Mouse (Mus musculus): ENCODE measurements around the gene Rbm47. TPM values are rescaled to one million over a fixed set of nuclear protein-coding genes. Genes with fewer than 3 reads are reported as not detected.
A peak's percentile ranks its signal among the peaks of the same experiment; 100 is the strongest.

The Rbm47 gene
- polyA plus RNA-seq, 1 experiment from 2014 or later, result 45.6 TPM

GRCm38 (mm10) chr5:66081443-66082228 lies 91.3 kb downstream of the Rbm47 start:
- Histone ChIP-seq H3K4me1 (ENCODE audit: control insufficient read depth, insufficient read depth, low read length) (peaks cover 9% of the 10 kb centered on the region; the same call in 1 of the 2 replicates), H3K36me3 (ENCODE audit: control insufficient read depth, insufficient read depth, low read length) (no peaks in the 10 kb centered on the region), H3K9ac (ENCODE audit: low read depth, low read length) (no peak overlapping the region; the same call in 1 of the 2 replicates), H3K9me3 (ENCODE audit: control insufficient read depth, low read length) (no peaks in the 10 kb centered on the region), H3K27ac (ENCODE audit: low read depth, low read length) (peak overlapping the region; percentile 84), H3K27me3 (ENCODE audit: control insufficient read depth, insufficient read depth, low read length) (no peaks in the 10 kb centered on the region), H3K4me3 (ENCODE audit: low read length) (no peak overlapping the region), H3K4me2 (replicated peaks; ENCODE audit: low read depth, low read length) (no peak overlapping the region; the same call in 1 of the 2 replicates)
- 0 out of 2 replicates have a peak, but pooled peaks have one; percentile 6 for ATAC-seq (ENCODE audit: low FRiP score, low TSS enrichment)
- WGBS, result 56% methylated on average over 19 of the region's 19 CpGs

DNA sequence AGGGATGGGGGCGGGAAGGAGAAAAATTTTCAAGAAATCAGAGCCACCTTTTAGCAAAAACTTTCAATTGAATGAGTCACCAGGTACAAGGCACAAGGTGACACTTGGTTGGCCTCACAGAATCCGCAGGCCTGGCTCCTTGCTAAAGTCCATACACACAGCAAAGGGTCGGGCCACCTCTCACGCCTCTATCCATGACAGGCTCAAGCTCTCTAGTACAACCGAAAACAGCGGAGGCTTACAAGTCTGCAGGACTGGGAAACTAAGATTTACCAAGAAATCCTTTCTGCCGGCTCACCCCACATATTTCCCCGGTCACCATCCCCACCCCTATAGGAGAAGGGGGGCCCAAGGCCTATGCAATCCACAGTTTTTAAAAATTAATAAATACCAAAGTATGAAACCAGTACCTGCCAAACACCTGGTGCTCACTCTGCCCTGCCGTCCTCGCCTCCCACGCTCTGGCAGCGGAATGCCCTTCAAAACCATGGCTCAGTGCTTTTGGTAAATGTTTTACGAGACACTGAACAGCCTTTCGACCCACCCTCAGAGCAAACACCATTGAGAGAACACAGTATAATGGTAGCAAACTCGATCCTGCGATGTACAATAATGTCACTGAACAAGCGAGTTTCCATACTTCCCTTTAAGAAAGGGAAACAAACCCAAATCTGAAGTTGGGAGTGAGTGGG lies 92.2 kb downstream of the Rbm47 start:
- H3K9me3 ChIP-seq (ENCODE audit: control insufficient read depth, low read length), result no peaks in the 10 kb centered on the region

DNA sequence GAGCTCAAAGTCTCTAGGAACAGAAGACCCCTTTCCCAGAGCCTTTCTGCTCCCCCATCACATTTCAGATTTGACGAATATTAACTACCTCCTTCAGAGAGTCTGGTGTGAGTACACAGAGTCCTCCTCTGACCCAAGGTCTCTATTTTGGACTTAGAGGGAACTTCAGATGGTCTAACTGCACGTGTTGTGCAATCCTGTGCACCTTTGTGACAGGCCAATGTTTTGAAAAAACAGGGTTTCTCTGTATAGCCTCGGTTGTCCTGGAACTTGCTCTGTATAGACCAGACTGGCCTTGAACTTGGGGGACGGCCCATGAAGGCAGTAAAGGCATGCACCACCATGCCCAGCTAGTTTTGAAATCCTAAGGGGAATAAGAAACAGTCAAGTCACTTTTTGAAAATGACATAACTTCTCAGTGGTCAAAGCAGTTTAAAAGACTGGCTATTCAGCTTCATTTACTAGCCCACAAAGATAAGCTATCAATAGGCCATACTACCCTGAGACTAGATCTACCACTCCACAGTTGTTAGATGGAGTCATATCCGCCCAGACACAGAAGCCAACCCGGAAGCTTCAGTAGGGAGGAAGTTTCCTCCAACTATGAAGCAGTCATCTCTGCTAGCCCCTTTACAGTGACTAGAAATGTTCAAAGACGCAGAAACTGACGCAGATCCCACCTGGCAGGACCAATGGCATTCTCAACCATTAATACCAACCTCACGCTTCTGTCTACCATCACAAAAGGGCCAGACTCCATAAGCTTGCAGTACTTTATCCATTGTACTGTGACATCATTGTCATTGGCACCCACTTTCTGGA lies 93.3 kb downstream of the Rbm47 start:
- peaks cover 10% of the 10 kb centered on the region; the same call in 1 of the 2 replicates for H3K4me1 ChIP-seq (ENCODE audit: control insufficient read depth, insufficient read depth, low read length)

More for the DNA sequence above, 92.2 kb downstream of the Rbm47 start:
- ATAC-seq (ENCODE audit: low FRiP score, low TSS enrichment), result peak; percentile 68
- Histone ChIP-seq H3K36me3 (ENCODE audit: control insufficient read depth, insufficient read depth, low read length) (no peaks in the 10 kb centered on the region), H3K27ac (ENCODE audit: low read depth, low read length) (peak overlapping the region; percentile 84), H3K4me3 (ENCODE audit: low read length) (peak overlapping the region; percentile 22; the same call in 1 of the 2 replicates), H3K4me1 (ENCODE audit: control insufficient read depth, insufficient read depth, low read length) (peaks cover 9% of the 10 kb centered on the region; the same call in 1 of the 2 replicates), H3K9ac (ENCODE audit: low read depth, low read length) (peak overlapping the region; percentile 31; the same call in 1 of the 2 replicates), H3K4me2 (replicated peaks; ENCODE audit: low read depth, low read length) (no peak overlapping the region; the same call in 1 of the 2 replicates), H3K27me3 (ENCODE audit: control insufficient read depth, insufficient read depth, low read length) (no peaks in the 10 kb centered on the region)
- 50% methylated on average over 17 of the region's 17 CpGs for whole genome bisulfite sequencing

DNA sequence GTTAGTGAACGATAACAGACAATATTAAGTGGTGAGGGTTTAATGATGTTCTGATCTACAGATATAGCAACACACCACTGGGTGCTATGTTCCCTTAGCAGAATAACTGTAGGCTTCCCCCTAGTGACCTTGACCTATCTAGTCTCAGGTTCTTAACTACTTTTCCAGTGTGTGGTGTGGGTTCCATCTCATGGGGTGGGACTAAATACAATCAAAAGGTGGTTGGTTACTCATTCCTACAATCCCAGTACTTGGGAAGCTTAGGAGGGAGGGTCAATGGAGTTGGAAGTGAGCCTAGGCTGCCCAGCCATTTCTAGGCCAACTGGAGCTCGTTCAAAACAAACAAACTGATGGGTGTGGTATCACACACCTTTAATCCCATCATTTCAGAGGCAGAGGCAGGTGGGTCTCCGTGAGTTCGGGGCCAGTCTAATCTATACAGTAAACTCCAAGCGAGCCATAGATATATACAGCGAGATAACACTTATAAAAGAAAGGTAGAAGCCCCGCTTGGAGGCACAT lies 94.4 kb downstream of the Rbm47 start:
- 88% methylated on average over 7 of the region's 7 CpGs for WGBS

More for the DNA sequence above, 93.3 kb downstream of the Rbm47 start:
- Histone ChIP-seq H3K4me2 (replicated peaks; ENCODE audit: low read depth, low read length) (no peak overlapping the region; the same call in 1 of the 2 replicates), H3K27ac (ENCODE audit: low read depth, low read length) (peak overlapping the region; percentile 84; the same call in 1 of the 2 replicates), H3K9me3 (ENCODE audit: control insufficient read depth, low read length) (no peaks in the 10 kb centered on the region), H3K36me3 (ENCODE audit: control insufficient read depth, insufficient read depth, low read length) (no peaks in the 10 kb centered on the region), H3K27me3 (ENCODE audit: control insufficient read depth, insufficient read depth, low read length) (no peaks in the 10 kb centered on the region), H3K9ac (ENCODE audit: low read depth, low read length) (no peak overlapping the region), H3K4me3 (ENCODE audit: low read length) (no peak overlapping the region; the same call in 1 of the 2 replicates)
- ATAC-seq (ENCODE audit: low FRiP score, low TSS enrichment), result no peak
- WGBS, result 87% methylated on average over 9 of the region's 9 CpGs

DNA sequence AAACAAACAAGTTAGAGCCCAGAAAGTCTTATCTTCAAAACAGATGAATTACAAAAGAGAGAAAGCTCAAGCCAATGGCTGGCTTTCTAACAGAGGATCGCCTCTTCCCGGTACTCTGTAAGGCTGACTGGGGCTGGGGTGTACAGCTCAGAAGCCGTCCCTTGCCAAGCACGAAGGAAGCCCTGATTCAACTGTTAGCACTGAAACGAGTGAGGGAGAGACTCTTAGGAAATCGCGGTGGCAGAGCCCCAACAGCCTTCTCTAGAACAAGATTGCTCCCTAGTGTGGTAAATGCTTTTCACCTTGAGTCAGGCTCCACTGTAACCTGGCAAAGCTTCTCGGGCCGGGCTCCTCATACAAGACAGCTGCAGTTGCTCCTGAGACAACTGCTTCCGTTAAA lies 95.5 kb downstream of the Rbm47 start:
- H3K4me2 ChIP-seq (replicated peaks; ENCODE audit: low read depth, low read length), result peak overlapping the region; percentile 15; the same call in 1 of the 2 replicates
- WGBS, result 20% methylated on average over 10 of the region's 10 CpGs
- ATAC-seq (ENCODE audit: low FRiP score, low TSS enrichment), result no peak
- H3K27me3 ChIP-seq (ENCODE audit: control insufficient read depth, insufficient read depth, low read length), result no peaks in the 10 kb centered on the region
- H3K36me3 ChIP-seq (ENCODE audit: control insufficient read depth, insufficient read depth, low read length), result no peaks in the 10 kb centered on the region
- peaks cover 10% of the 10 kb centered on the region; the same call in 1 of the 2 replicates for H3K4me1 ChIP-seq (ENCODE audit: control insufficient read depth, insufficient read depth, low read length)
- H3K27ac ChIP-seq (ENCODE audit: low read depth, low read length), result peak overlapping the region; percentile 34; the same call in 1 of the 2 replicates
- no peak overlapping the region for H3K9ac ChIP-seq (ENCODE audit: low read depth, low read length)
- H3K9me3 ChIP-seq (ENCODE audit: control insufficient read depth, low read length), result no peaks in the 10 kb centered on the region
- H3K4me3 ChIP-seq (ENCODE audit: low read length), result no peak overlapping the region

More for the DNA sequence above, 94.4 kb downstream of the Rbm47 start:
- Histone ChIP-seq H3K4me1 (ENCODE audit: control insufficient read depth, insufficient read depth, low read length) (peaks cover 10% of the 10 kb centered on the region; the same call in 1 of the 2 replicates), H3K4me3 (ENCODE audit: low read length) (no peak overlapping the region), H3K27me3 (ENCODE audit: control insufficient read depth, insufficient read depth, low read length) (no peaks in the 10 kb centered on the region), H3K9me3 (ENCODE audit: control insufficient read depth, low read length) (no peaks in the 10 kb centered on the region), H3K9ac (ENCODE audit: low read depth, low read length) (no peak overlapping the region), H3K4me2 (replicated peaks; ENCODE audit: low read depth, low read length) (no peak overlapping the region), H3K27ac (ENCODE audit: low read depth, low read length) (no peak overlapping the region), H3K36me3 (ENCODE audit: control insufficient read depth, insufficient read depth, low read length) (no peaks in the 10 kb centered on the region)
- ATAC-seq (ENCODE audit: low FRiP score, low TSS enrichment), result no peak

DNA sequence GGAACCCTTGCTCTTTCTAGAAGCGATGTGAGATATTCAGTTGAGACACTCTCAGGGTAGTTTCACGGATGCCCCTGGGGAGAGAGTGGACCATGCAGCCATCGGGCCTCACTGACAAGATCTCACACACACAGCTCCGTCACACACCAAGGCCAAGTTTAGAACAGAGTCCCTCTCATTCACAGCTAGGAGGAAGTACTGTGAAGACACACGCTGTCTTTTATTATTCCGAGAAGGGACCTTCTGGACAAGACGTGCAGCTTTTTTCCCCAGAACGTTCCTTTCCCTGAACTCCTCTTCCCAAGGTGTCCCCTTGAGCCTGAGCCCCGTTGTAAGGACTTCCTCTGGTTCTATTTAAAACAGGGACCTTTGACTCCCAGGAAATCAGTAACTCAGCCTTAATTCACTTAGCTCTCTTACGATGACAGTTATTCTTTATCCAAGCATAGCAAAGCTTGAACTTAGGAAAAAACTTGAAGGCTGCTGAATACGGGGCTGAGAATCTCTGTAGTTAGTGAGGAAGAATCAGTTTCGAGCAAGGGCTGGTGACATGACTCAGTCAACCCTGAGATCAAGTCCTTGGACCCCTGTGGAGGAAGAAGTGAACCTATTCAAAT lies 96.1 kb downstream of the Rbm47 start:
- H3K4me1 ChIP-seq (ENCODE audit: control insufficient read depth, insufficient read depth, low read length), result 0 out of 2 replicates have a peak, but pooled peaks cover 7% of the 10 kb centered on the region
- H3K9me3 ChIP-seq (ENCODE audit: control insufficient read depth, low read length), result no peaks in the 10 kb centered on the region
- H3K4me3 ChIP-seq (ENCODE audit: low read length), result no peak overlapping the region
- no peak overlapping the region; the same call in 1 of the 2 replicates for H3K9ac ChIP-seq (ENCODE audit: low read depth, low read length)
- no peaks in the 10 kb centered on the region for H3K36me3 ChIP-seq (ENCODE audit: control insufficient read depth, insufficient read depth, low read length)
- ATAC-seq (ENCODE audit: low FRiP score, low TSS enrichment), result no peak
- H3K4me2 ChIP-seq (replicated peaks; ENCODE audit: low read depth, low read length), result no peak overlapping the region
- H3K27me3 ChIP-seq (ENCODE audit: control insufficient read depth, insufficient read depth, low read length), result no peaks in the 10 kb centered on the region
- H3K27ac ChIP-seq (ENCODE audit: low read depth, low read length), result peak overlapping the region; percentile 33; the same call in 1 of the 2 replicates
- 49% methylated on average over 12 of the region's 12 CpGs for WGBS

DNA sequence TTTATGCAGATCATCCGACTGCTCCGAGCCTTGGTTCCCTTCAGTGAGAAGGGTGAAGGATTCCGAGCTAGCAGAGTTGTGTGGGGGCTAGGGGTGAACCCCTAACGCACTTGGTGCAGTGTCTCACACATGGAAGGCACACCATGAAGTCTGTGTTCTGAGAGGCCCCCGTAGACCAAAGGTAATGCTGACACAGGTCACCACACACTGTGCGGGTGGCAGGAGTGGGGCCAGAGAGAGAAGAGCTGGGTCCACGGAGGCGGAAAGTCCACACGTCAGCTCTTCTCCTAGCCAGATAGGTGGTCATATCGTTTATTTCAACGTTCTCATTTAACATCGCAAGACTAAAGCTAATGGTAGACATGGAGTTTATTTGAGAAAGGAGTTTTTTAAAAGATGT lies 97.0 kb downstream of the Rbm47 start:
- Histone ChIP-seq H3K36me3 (ENCODE audit: control insufficient read depth, insufficient read depth, low read length) (no peaks in the 10 kb centered on the region), H3K4me2 (replicated peaks; ENCODE audit: low read depth, low read length) (no peak overlapping the region)
- ATAC-seq (ENCODE audit: low FRiP score, low TSS enrichment), result no peak

GRCm38 (mm10) chr5:66075032-66075488 lies 97.9 kb downstream of the Rbm47 start:
- no peak for ATAC-seq (ENCODE audit: low FRiP score, low TSS enrichment)
- WGBS, result 77% methylated on average over 9 of the region's 9 CpGs
- H3K9ac ChIP-seq (ENCODE audit: low read depth, low read length), result no peak overlapping the region
- H3K36me3 ChIP-seq (ENCODE audit: control insufficient read depth, insufficient read depth, low read length), result no peaks in the 10 kb centered on the region
- no peaks in the 10 kb centered on the region for H3K9me3 ChIP-seq (ENCODE audit: control insufficient read depth, low read length)
- 0 out of 2 replicates have a peak overlapping the region, but pooled peaks have one; percentile 37 for H3K27ac ChIP-seq (ENCODE audit: low read depth, low read length)
- 0 out of 2 replicates have a peak, but pooled peaks cover 7% of the 10 kb centered on the region for H3K4me1 ChIP-seq (ENCODE audit: control insufficient read depth, insufficient read depth, low read length)
- H3K4me3 ChIP-seq (ENCODE audit: low read length), result no peak overlapping the region
- H3K4me2 ChIP-seq (replicated peaks; ENCODE audit: low read depth, low read length), result no peak overlapping the region
- H3K27me3 ChIP-seq (ENCODE audit: control insufficient read depth, insufficient read depth, low read length), result no peaks in the 10 kb centered on the region

More for the DNA sequence above, 97.0 kb downstream of the Rbm47 start:
- WGBS, result 80% methylated on average over 12 of the region's 12 CpGs
- H3K27ac ChIP-seq (ENCODE audit: low read depth, low read length), result no peak overlapping the region
- no peak overlapping the region for H3K9ac ChIP-seq (ENCODE audit: low read depth, low read length)
- H3K9me3 ChIP-seq (ENCODE audit: control insufficient read depth, low read length), result no peaks in the 10 kb centered on the region
- H3K4me1 ChIP-seq (ENCODE audit: control insufficient read depth, insufficient read depth, low read length), result 0 out of 2 replicates have a peak, but pooled peaks cover 7% of the 10 kb centered on the region
- H3K27me3 ChIP-seq (ENCODE audit: control insufficient read depth, insufficient read depth, low read length), result no peaks in the 10 kb centered on the region
- H3K4me3 ChIP-seq (ENCODE audit: low read length), result no peak overlapping the region

All from kidney, embryonic 14.5 days (tissue).